Mouse (Mus musculus): ENCODE results near the gene Ccdc106.
"Not testable (repeated sequence)": the region's sequence is repeated elsewhere in the genome, so short reads cannot be mapped to it uniquely, and the experiment has no call there.

Ccdc106 gene

GRCm38 (mm10) chr7:5020000-5020681 lies at the start of gene Ccdc106, which contains the start of gene Zfp865:
Gene Ccdc106 (plus strand): TSS chr7:5020553.
Gene Zfp865 (plus strand): TSS chr7:5020376.
- DNase-seq (ENCODE audit: extremely low read depth, low read depth) = peak; percentile 95

DNA sequence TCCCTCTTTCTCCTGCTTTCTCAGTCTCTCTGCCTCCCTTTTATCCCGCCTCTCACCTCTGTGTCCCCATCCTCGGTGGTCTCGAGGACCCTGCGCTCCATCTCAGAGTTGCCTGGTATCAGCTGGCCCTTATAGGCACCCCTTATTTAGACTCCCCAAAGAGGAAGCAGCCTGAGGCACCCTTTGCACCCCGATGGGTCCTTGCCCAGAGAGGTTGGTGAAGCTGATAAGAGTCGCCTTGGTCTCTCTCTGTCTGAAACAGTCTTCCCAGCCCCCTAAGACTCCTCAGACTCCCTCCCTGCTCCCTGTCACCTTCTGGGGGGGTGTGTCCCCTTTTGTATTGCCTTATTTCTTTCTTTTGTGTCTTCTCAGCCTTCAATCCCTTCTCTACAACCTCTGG lies 49.3 kb upstream of the Ccdc106 start, which contains the start of gene Sbk3:
Sbk3 (minus strand) TSS at position 101 of the 400 bp plus-strand sequence.
- DNase-seq (ENCODE audit: extremely low read depth, low read depth) = no peak

GRCm38 (mm10) chr7:4971710-4972109 lies 48.6 kb upstream of the Ccdc106 start:
- DNase-seq (ENCODE audit: extremely low read depth, low read depth) = no peak

GRCm38 (mm10) chr7:4972321-4973047 lies 47.9 kb upstream of the Ccdc106 start:
- DNase-seq (ENCODE audit: extremely low read depth, low read depth) = no peak

GRCm38 (mm10) chr7:4975455-4975854 lies 44.9 kb upstream of the Ccdc106 start:
- no peak for DNase-seq (ENCODE audit: extremely low read depth, low read depth)

GRCm38 (mm10) chr7:4976832-4977231 lies 43.5 kb upstream of the Ccdc106 start:
- DNase-seq (ENCODE audit: extremely low read depth, low read depth) = no peak

DNA sequence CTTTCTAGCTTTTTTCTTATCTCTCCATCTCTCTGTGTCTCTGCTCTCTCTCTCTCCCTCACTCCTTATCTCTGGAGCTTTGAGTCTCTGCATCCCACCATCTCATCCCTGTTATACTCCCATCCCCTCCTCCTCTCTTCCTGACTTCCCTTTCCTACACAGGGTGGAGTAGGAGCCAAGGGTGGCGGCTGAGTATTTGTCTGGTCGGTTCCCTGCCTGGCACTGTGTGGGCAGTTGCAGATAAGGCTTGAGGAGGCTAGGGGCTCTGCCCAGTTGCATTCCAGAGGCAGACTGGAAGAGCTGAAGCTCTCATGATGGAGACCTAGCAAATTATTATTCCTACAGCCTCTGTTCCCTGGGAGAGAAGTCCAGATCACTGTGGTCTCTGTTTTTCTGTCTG lies 32.1 kb upstream of the Ccdc106 start:
- DNase-seq (ENCODE audit: extremely low read depth, low read depth) = no peak

DNA sequence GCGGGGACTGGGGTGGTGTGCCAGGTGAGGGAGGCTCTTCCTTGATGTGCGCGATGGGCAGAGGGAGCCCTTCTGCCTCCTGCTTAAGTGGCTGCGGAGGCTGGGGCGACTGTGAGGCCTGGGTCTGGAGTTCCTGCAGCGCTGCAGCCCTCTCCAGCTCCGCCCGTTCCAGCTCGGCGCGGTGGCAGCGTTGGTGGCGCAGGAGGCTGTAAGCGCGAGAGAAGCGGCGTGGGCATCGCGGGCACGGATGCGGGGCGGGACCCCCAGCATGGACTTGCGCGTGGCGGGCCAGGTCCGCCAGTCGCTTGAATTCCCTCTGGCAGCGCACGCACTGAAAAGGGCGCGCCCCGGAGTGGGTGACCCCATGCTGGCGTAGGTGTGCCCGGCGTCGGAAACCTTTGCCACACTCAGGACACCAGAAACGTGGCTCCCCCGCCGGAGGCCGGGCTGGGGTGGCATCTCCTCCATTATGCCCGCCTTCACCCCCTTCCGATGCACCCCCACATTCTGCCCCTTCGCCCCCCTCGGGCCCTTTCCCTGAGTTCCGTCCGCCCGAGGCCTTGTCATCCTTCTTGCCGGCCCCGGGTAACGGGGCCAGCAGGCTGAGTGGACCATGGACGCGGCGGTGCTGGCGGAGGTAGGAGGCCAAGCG lies 26.9 kb upstream of the Ccdc106 start:
- no peak for DNase-seq (ENCODE audit: extremely low read depth, low read depth)

- no peak for DNase-seq (ENCODE audit: extremely low read depth, low read depth)
These were observed 26.2 kb upstream of the Ccdc106 start for GRCm38 (mm10) chr7:4993999-4994788.

DNA sequence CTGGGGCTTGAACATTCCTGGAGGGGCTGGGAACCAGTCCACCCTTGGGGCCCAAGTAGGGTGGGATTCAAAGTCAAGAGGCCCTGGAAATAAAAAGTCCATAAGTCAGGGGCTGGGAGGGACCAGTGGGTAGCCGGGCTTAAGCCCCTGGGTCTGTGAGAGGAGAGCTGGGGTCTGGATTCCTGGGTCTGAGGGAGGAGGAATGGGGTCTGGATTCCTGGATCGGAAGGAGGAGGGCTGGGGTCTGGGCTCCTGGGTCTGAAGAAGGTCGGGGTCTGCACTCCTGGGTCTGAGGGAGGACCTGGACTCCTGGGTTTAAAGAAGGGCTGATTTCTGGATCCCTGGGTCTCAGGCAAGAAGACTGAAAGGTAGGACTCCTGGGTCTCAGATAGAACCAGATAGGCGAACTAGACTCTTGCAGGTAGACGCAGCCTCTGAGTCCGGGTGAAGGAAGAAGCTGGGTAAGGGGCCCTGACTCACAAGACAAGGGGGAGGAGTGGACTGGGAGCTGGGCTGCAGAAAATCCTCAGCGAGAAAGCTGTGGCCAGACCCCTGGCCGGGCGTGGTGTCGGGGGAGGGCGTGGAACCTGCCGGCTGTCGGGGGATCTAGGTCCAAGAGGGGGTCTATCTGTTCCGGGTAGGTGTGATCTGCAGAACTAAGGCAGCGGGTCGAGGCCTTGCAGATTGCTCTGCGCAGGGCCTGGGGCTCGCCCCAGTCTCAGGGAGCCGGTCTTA lies 24.9 kb upstream of the Ccdc106 start:
- no peak for DNase-seq (ENCODE audit: extremely low read depth, low read depth)

DNA sequence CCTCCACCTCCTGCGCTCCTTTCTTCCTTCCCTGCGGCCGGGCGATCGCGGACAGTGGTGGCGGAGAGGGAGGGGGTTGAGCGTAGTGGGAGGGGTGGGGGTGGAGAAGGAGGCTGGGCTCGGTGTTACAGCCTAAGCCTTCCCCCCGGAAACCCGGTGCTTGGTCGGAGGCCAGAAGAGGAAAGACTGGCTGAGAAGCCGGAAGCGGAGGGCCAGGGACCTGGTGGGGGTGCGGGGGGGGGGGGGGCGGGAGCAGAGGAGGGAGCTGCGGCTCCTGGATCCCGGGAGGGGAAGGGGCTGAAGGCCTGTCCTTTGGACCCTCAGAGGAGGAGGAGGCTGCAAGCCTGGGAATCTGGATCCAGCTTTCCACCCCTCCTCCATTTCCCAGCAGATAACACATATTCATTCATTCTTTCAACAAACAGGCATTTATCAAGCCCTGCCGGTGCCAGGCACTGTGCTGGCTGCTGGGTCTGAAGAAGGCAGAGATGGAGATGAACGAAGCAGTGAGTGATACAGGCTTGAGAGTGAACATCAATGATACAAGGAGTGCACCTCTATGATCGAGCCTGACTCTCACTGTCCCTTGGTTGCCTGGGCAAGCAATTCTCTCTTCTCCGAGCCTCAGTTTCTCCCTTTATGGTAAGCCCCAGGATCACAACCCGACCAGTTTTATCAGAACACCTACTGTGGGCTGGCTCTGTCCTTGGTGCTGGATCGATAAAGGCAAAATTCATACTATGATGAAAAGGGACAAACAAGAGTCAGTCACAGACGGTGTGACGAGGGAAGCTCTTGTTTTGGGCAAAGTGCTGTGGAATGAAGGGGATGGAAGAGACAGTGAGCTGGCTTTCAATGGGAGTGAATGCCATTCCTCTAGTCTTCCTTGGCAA lies 24.1 kb upstream of the Ccdc106 start, which contains the start of gene Zfp579:
Zfp579 (minus strand) TSS at position 156 of the 893 bp plus-strand sequence.
- DNase-seq (ENCODE audit: extremely low read depth, low read depth) = peak; percentile 49

- DNase-seq (ENCODE audit: extremely low read depth, low read depth) = no peak
These were observed 23.4 kb upstream of the Ccdc106 start for GRCm38 (mm10) chr7:4996934-4997333.

- DNase-seq (ENCODE audit: extremely low read depth, low read depth) = no peak
These were observed 20.5 kb upstream of the Ccdc106 start for GRCm38 (mm10) chr7:4999876-5000275.

DNA sequence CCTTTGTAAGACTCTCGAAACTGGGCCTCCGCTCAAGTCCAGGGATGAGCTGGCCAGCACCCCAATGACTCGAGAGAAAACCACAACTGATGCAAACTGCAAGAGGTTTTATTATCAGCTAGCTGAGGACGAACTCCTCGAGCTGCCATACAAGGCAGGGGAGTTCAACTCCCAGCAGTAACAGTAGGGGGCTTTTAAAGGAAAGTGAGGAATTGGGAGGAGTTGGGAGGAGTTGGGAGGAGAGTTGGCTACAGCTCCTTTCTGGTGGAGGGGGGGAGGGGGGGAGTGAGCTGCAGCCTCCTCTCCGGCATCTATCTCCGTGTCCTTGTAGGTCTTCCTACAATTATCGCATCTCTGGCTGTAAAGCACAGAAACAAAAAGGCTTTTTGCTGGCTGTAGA lies 17.5 kb upstream of the Ccdc106 start:
- DNase-seq (ENCODE audit: extremely low read depth, low read depth) = not testable (repeated sequence)

DNA sequence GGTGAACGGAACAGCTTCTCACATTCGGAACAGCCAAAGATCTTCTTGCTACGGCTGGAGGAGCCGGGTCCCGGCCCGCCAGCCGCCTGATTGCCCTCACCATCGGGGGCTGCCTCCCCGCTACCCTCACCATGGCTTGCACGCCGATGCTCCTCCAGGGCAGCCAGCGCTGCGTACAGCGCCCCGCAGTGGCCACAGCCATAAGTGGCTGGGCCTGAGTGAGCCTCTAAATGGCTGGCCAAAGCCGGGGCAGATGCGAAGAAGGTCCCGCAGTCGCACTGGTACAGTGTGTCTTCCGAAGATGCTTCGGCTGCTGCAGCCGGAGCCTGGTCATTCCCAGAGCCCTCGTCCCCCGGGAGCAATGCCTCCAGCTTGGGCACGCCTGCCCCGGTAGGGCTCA lies 12.1 kb upstream of the Ccdc106 start:
- no peak for DNase-seq (ENCODE audit: extremely low read depth, low read depth)

GRCm38 (mm10) chr7:5012681-5013513 lies 7.5 kb upstream of the Ccdc106 start:
- DNase-seq (ENCODE audit: extremely low read depth, low read depth) = no peak

- peak; percentile 87 for DNase-seq (ENCODE audit: extremely low read depth, low read depth)
These were observed 5.9 kb upstream of the Ccdc106 start, which contains the start of the genes Zfp524 and Fiz1 for GRCm38 (mm10) chr7:5014251-5015117. Gene Zfp524 (plus strand): TSS chr7:5014415. Gene Fiz1 (minus strand): TSS chr7:5014697.

Measured in MEL-GATA-1-ER (cell line).